Mouse (Mus musculus): Measurements from ENCODE around the gene Rfc1. TPM values are rescaled to one million over a fixed set of nuclear protein-coding genes. Genes with fewer than 3 reads are reported as not detected.
A peak's percentile ranks its signal among the peaks of the same experiment; 100 is the strongest.
"Not testable (repeated sequence)": the region's sequence is repeated elsewhere in the genome, so short reads cannot be mapped to it uniquely, and the experiment has no call there.

Gene Rfc1
- total RNA-seq, 2 experiments from 2014 or later: 28.0 to 30.8 TPM

DNA sequence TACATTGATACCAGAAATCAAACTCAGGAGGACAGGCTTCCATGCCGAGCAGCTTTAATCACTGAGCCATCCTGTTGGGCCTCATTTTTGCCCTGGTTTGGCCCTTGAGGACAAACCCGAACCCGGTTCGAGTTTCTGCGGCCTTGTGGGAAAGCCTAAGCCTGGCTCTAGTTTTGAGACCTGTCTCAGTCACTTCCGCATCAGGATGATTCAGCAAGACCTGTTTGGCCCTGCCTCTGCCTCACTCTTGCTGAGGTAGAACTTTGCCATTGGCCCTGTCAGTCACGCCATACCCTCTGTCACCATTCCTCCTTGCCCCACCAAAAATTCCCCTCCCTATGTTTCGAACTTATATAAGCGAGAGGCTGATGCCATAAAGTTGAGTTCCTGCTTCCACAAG is 35.3 kb downstream of the Rfc1 start:
- no peak for DNase-seq (ENCODE audit: low spot score in 2 of 2)

DNA sequence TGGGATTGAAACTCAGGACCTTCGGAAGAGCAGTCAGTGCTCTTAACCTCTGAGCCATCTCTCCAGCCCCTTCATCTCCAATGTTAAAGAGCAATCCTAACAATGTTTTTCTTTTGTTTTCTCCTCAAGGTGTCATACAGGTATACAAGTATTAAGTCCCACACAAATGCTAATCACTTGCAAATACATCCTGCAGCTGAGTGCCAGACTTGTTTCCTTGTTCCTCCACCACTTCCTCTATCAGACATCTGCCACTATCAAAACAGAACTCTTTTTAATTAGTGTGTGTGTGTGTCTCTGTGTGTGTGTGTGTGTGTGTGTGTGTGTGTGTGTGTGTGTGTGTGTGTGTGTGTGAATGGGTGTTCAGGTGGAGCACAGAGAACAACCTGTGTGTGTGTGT is 35.8 kb downstream of the Rfc1 start:
- not testable (repeated sequence) for DNase-seq (ENCODE audit: low spot score in 2 of 2)

DNA sequence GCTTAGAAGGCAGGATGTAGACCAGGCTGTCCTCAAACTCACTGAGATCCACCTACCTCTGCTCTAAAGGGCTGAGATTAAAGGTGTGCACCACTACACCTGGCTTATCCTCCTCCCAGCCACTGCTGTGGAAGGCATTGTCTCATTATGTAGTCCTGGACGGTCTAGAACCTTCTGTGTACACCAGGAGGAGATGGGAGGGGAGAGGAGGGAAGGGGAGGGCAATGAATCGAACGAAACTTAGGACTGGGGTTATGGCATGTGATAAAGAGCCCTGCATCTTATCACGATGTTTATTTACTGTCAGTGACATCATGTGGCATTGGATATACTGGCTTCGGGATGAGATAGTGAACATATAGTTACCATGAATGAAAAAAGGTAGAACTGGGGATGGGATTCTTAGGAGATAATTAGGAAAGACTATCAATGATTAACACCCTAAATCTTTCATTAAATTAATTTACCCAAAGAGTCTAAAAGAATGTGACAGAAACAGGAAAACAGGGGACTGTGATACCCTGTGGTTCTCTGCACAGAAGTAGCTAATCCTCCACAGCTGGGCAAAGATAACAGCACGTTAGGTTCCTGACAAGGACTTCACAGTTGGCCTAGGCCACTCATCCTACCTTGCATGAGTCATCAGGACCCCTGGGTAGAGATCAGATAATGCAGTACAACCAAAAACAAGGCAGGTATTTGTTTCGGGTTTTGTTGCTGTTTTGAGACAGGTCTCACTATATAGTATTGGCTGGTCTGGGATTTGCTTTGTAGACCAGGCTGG is 37.1 kb downstream of the Rfc1 start:
- no peak for DNase-seq (ENCODE audit: low spot score in 2 of 2)

DNA sequence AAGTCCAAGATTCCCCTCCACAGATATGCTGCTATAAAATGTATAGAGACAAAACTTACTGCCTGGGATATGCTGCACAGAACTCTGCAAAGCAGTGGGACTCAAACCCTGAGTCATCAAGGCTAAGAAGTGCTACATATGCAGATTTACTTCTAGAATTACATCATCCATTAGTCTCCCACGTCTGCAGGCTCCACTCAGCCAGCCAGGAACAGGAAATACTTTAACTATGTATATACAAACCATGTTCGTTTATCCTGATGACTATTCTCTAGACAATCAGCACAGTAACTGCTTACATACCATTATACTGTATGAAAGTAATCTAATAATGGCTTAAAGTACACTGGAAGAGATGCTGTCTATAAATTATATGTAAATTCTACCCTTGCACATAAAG is 41.2 kb downstream of the Rfc1 start:
- DNase-seq (ENCODE audit: low spot score in 2 of 2): no peak

DNA sequence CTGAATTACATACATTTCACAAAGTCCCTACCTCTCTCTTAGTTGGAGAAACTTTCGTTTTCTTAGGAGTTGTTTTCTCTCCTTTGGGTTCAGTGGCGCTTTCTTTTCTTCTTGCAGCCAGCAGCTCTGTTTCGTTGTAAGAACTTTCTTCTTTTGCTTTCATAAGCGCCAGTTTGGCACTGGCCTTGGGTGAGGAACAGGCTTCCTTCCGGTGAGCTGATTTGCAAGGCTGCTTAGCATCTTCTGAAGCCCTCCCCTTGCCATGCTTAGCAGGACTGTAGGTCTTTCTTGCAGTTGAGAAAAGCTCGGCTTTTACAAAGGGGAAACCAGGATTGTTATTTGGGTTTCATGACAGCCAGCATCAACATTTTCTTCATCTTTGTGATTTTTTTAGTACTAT is 41.8 kb downstream of the Rfc1 start:
- DNase-seq (ENCODE audit: low spot score in 2 of 2): no peak

DNA sequence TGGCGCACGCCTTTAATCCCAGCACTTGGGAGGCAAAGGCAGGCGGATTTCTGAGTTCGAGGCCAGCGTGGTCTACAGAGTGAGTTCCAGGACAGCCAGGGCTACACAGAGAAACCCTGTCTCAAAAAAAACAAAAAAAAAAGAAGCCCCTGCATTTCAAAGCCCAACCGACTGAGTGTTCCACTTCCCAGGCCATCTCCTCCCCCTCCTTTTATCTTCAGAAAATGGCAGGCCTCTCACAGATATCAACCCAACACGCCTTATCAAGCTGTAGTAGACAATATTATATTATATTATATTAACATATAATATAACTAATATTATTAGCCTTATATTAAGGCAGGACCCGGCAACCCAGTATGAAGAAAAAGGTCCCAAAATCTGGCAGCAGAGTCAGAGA is 46.5 kb downstream of the Rfc1 start:
- DNase-seq (ENCODE audit: low spot score in 2 of 2): not testable (repeated sequence)

DNA sequence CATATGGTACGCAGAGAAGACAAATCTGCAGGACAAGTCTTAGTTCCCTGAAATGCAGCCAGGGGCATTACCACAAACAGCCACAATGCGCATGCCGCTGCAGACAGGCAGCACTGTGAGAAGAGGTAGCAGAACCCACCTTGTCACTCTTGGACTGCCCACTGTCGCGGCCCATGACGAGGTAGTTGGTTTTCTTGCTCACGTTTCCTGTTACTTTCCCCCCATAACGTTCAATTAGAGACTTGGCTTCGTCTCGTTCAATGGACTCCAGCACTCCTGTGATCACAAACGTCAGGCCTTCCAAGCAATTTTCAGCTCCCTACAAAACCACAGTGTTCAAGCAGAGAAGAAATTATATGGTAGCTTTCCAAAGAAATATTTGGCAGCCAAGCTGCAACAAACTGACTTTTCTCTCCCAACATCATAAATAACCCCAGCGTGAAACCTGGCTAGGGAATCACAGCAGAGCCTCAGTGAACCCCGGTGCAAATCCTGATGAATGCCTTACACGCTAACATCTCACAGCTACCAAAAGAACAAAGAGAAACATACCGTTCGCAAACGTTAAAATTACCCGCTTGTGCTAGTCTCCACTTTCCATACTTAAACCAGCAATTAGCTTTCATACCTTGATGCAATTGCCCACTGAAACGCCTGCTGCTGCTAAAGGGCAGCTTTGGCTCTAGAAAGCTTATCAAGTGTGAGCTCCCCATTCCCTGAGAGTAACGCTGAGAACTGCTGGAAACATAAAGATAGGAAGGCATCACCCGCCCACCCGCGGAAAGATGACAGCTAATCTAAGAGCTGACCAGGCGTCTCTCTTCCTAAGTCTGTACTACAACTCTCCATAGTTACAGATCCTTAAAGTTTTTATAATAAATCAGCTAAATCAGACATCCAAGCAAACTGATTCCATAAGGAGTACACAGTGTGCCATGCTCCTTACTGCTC is 47.4 kb downstream of the Rfc1 start:
- peak; percentile 12 to 25 for DNase-seq (ENCODE audit: low spot score in 2 of 2)

DNA sequence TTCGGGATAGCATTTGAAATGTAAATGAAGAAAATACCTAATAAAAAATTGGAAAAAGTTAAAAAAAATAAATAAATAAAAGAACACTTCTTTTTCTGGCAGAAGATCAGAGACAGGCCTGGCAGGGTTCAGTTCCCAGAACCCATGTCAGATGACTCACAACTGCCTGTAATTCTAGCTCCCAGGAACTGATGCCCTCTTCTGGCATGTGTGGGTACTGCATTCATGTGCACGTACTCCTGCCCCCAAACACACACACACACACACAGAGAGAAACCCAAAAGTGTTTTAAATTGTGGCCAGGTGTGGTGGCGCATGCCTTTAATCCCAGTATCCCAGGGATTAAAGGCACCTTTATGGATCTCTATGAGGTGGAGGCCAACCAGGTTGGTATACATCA is 51.3 kb downstream of the Rfc1 start:
- DNase-seq (ENCODE audit: low spot score in 2 of 2): no peak

DNA sequence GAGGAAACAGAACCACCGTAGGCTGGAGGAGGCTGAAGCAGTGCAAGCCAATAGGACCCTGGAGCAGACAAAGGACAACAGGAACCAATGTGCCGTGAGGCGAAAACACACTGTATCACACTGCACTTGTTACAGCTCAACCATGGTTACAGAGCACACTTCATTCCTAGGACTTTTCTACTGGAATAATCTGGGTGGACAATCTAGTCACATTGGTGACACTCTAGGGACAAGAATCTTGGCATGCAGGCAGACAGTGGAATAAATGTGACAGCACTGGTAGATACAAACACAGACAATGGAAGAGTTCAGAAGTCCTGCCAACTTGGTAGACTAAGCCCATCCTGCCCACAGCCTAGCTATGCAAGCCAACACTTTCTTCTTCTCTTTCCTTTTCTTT is 54.3 kb downstream of the Rfc1 start:
- no peak for DNase-seq (ENCODE audit: low spot score in 2 of 2)

DNA sequence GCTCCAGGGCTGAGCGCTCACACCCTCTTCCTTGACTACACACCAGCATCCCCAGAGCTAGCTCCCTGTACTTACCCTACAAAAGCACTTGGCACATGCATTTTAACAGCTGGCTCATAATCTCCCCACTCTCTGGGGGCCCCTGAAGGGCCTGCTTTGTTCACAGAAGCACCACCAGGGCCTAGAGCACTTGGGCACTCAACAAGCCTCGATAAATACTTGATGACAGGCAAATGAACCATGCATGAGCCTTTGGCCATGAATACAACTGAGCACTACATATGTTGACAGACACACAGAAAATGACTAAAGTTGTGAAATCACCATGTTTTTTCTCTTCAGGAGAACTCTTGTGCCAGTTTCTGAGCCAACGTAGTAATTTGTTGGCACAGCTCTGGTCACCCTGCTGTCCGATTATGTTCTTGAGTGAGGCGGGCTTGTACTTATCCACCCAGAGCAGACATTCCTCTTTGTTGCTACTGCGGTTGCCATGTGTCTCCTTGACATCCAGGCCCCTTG is 56.3 kb downstream of the Rfc1 start:
- no peak for DNase-seq (ENCODE audit: low spot score in 2 of 2)

DNA sequence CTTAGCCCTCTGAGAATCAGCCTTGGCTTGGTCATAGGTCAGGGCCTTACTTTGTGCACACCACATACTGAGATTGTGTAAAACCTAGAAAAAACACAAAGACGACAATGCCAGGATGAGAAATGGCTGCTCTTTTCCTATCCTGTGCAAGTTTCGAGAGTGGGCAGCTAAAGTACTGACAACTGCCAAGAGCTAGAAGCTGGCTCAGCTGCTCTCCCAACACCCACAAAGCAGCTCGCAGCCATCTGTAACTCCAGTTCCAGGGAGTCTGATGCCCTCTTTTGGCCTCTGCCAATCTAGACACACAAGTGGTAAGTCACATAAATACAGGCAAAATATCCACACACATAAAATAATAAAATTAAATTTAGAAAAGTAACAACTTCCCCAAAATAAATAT is 61.5 kb downstream of the Rfc1 start:
- DNase-seq (ENCODE audit: low spot score in 2 of 2): peak; percentile 41 to 69

DNA sequence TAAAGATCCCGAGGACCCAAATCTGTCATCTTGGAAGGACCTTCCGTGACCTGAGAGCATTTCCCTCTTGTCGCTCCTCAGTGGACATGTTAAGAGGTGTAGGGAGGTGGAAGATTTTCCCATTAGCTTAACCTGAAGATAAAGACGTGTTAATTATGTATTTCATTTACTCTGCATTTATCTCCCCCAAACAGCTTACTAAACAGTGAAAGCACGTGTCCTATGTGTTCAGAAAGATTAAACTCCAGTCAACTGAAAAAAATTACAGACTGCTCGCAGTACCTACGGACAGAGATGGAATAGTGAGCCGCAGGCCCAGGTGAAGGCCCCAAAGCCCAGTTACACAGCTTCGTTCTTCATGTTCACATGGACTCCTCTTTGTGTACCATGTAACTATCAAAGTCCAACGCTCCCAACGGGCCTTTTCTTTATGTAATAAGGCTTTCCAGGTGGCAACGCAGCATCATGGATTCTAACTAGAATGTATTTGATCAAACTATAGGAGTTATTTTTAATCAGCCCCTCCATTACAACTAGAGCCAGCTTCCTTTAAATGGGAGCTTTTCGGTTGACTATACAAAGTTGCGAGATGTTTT is 77.5 kb downstream of the Rfc1 start:
- DNase-seq (ENCODE audit: low spot score in 2 of 2): no peak

DNA sequence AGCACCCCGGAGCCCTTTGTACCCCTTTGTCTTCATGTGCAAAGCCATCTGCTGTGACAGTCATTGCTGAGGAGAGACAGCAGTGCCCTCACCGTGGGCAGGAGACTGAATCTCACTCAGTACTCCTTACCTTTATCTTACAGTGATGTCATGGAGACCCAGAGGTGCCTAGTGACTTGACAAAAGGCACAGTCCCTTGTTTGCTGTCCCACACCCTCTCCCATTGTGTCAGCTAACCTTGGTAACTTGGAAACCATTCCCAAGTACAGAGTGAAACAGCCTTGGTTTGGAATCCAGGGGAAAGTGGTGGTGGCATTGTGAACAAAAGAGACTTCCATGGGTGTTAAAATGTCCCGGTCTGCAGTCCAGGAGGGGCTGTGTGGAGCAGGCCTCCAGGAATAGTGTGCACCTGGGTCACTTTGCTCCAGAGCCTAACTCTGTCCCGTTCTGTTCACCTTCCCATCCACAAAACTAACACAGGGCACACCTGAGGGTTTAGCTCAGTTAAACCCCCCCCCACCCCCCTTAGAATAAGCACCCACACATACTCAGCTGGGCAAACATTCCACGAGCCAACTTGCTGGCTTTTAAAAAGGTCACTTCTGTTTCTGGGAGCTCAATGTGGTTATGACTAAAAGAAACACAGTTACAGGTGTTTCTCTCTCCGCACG is 85.2 kb downstream of the Rfc1 start:
- no peak for DNase-seq (ENCODE audit: low spot score in 2 of 2)

DNA sequence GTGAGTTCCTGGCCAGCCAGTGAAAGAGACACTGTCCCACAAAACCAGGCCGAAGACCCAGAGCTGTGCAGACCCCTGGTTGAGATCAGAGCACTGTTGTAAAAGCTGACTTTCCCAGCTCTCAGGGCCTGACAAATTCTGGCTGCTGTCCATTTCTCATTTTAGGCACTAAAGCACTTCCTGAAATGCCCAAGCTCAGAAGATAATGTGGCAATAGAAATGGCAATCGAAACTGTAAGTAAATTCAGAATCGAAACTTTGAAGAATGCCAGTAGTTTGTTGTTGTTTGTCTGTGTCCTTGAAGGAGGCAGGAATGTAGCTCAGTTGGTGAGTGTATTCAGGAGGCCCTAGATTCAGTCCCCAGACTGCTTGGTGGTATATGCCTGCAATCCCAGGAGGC is 88.2 kb downstream of the Rfc1 start:
- DNase-seq (ENCODE audit: low spot score in 2 of 2): no peak

DNA sequence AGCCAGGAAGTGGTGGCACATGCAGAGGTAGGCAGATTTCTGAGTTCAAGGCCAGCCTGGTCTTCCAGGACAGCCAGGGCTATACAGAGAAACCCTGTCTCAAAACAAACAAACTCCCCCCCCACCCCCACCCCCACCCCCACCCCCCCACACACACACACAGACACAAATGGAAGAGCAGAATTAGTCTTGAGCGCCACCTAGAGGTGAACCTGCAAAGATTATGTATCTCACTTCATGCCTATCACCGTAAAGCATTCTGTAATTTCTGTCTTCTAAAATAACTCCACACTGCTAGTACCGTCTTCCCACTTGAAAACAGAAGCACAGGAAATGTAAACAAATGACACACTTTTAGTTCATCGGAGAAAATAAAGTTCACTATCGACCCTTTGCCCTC is 92.7 kb downstream of the Rfc1 start:
- peak in 1 of 2 experiments; percentile 39 for DNase-seq (ENCODE audit: low spot score in 2 of 2)

DNA sequence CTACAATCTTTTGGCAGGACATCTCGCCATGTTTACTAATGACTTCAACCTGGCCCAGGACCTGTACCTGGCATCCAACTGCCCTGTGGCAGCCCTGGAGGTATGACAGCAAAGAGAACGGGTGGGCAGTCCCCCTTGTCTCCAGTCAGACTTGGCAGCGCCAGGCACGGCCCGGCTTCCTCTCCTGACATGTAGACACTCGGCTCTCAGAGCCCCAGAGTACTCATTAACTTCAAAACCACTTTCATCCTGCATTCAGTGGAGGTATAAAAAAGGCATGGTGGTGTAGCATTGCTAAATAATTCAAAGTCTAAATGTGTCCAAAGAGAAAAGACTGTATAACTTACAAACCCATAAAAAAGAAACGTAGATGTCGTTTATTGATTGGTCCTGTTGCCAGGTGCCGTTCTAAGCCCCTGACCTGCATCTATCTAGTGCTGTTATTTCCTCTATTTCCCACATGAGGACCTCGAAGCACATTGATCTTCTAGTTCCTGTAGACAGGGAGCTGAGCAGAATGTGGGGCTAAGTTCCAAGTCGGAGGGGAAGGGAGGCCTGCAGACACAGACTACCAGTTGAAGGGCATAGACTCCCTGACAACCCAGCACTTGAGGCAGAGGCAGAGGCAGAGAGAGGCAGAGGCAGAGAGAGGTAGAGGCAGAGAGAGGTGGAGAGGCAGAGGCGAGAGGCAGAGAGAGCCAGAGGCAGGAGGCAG is 104.0 kb downstream of the Rfc1 start:
- no peak for DNase-seq (ENCODE audit: low spot score in 2 of 2)

DNA sequence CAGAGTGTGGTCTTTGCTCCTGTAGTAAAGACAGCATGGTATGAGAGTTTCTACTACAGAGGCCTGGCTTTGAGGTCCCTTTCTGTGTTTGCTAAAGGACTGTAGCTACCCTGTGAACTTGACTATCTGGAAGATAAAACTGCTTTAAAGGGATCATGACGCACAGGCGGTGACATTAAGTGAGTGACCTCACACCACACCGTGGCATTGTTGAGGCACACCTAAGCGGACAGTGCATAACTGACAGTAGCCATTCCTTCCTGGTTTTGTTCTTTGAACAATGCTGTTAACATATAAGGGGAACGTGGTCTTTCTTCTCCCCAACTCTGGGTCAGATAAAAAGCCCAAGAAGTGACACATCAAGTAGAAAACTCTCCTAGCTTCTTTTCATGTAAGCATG is 111.4 kb downstream of the Rfc1 start:
- DNase-seq (ENCODE audit: low spot score in 2 of 2): no peak

DNA sequence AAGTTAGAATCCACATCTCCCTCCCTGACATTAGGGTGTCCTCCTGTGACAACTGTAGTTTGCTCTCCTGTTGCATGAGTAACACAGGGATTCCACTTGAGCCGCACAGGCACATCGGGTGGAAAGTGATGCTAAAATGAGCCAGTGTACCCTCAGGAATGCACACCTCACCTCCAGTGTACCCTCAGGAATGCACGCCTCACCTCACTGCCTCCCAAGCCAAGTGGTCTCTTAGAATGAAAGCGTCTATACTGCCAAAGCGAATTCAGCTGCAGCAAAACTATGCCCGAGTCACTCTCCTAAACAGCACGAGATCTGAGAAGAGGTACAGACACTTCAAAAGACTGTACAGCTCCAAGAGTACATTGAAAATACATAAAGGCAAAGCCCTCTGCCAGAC is 114.4 kb downstream of the Rfc1 start:
- no peak for DNase-seq (ENCODE audit: low spot score in 2 of 2)

DNA sequence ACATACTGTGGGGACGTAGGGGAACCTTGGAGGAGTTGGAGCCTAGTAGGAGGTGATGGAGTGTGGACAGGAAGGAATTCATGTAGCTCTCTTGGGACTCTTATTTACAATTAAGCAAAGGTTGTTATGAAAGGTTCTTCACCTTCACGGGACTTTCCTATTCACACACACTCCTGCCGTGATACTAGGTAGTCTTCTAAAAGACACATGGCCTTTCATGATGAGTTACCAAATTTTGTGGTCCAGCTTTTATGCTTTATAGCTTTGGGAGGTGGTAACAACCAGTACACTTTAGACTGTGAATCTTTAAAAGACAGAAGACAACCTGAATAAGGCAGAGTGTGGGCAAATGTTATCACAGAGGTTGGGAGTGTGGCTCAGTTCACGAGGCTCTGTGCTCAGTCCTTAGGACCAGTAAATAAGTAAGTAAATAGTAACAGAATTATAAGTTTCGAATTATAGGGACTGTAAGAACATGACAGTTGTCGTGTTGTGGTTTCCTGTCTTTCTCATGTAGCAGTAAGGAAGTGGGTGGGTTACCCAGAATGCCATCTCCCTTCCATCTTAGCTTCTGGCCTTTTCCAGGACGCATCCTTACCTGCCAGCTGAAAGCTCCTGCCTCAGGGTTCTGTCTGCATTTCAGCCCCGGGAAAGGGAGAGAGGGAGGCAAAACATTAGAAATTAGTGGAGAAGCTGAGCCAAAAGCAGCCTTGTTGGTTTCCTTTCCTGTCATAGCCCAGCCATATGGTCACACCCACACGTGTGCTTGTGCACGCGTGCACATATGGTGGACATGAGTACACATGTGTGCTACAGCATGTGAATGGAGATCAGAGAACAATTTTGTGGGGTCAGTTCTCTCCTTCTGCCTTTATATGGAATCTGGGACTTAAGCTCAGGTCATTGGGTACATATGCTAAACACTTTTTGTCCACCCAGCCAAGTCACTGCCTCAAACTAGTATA is 117.9 kb downstream of the Rfc1 start:
- peak; percentile 18 to 74 for DNase-seq (ENCODE audit: low spot score in 2 of 2)
